Mouse (Mus musculus): ENCODE results near the gene Ncoa7.

DNA sequence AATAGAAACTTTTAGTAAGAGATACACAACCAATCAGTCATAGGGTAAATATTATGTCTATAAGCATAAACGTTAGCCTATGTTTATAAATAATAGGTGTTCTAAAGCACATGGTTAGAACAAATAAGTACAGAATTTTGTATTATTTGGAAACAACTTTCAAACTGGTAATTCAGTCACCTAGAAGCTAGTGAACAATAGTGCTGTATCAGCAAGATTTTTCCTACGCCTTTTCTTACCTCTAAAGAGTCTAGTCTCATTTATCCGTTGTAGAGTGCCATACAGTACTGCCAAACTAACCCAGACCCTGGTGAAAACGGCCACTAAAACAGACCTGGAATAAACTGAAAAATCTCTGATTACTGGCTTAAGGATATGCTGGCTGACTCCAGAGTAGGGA lies 190.1 kb downstream of the Ncoa7 start:
- no peak for TF ChIP-seq CTCF (conservative IDR thresholded peaks at IDR 0.05; ENCODE audit: insufficient read depth, insufficient read length, low read depth, low read length)
- no peak for TF ChIP-seq POLR2A (IDR thresholded peaks at IDR 0.05; ENCODE audit: low read depth, low read length)
